Mouse (Mus musculus) lung, postnatal 0 days (tissue): ENCODE measurements at regions not wholly inside any gene's neighbourhood (a gene's known extent, or its start where the extent isn't known, plus 50 kb on each side); places are given as distances from the start of the nearest gene placed in this dataset.

Source experiments
- ATAC-seq: fragments of 200-750 bp; cut with Nextera tagmentation; 2 replicates; pipeline ENCODE4 v1.8.0; 2017; ENCODE audit warnings: moderate library complexity
- DNase-seq: peaks from one replicate; pipeline ENCODE4 v3.0.0-alpha.2; 2016; ENCODE audit warnings: low spot score
- H3K27ac ChIP-seq: fragments of 300-500 bp; sonication (generic); 2 replicates; pipeline ENCODE4 v1.5.1; 2014; ENCODE audit warnings: antibody characterized with exemption, mild to moderate bottlenecking, low read length, mixed read lengths
- H3K27me3 ChIP-seq: fragments of 300-500 bp; sonication (generic); replicated peaks from 2 replicates; pipeline ENCODE4 v1.6.1; 2014; ENCODE audit warnings: low read length, mixed read lengths; ENCODE audit not compliant: insufficient read depth
- H3K36me3 ChIP-seq: fragments of 300-500 bp; sonication (generic); 2 replicates; pipeline ENCODE4 v1.6.1; 2014; ENCODE audit warnings: low read length, mixed read lengths; ENCODE audit not compliant: insufficient read depth
- H3K4me1 ChIP-seq: fragments of 300-500 bp; sonication (generic); 2 replicates; pipeline ENCODE4 v1.6.1; 2014; ENCODE audit warnings: antibody characterized with exemption, low read depth, low read length, mixed read lengths; ENCODE audit not compliant: insufficient read depth
- H3K4me2 ChIP-seq: fragments of 300-500 bp; sonication (generic); replicated peaks from 2 replicates; pipeline ENCODE4 v1.6.1; 2014; ENCODE audit warnings: low read depth, mild to moderate bottlenecking, low read length, moderate library complexity, mixed read lengths
- H3K4me3 ChIP-seq: fragments of 300-500 bp; sonication (generic); 2 replicates; pipeline ENCODE4 v1.5.1; 2014; ENCODE audit warnings: low read depth, low read length
- H3K9ac ChIP-seq: fragments of 300-500 bp; sonication (generic); replicated peaks from 2 replicates; pipeline ENCODE4 v1.6.1; 2014; ENCODE audit warnings: low read depth, mild to moderate bottlenecking
- H3K9me3 ChIP-seq: fragments of 300-500 bp; sonication (generic); 2 replicates; pipeline ENCODE4 v1.6.1; 2016; ENCODE audit warnings: low read length, mixed read lengths
- CTCF ChIP-seq: IDR thresholded peaks from 2 replicates; pipeline ENCODE4 v1.5.1; 2016; ENCODE audit warnings: antibody characterized with exemption, mild to moderate bottlenecking
- EP300 ChIP-seq: IDR thresholded peaks from 2 replicates; pipeline ENCODE4 v1.6.1; 2016; ENCODE audit warnings: antibody characterized with exemption, mild to moderate bottlenecking, control low read depth
- WGBS: fragments of 180-500 bp; shearing (Covaris S2); extraction: QIAGEN DNeasy Blood & Tissue Kit; methylation state at CpG from one replicate; pipeline ENCODE4 v1.1.7; 2014; 5-methylcytosine and 5-hydroxymethylcytosine counted together

- Histone ChIP-seq H3K4me3 (no peak overlapping the region), H3K9ac (no peak overlapping the region), H3K27me3 (no peaks in the 10 kb centered on the region), H3K4me2 (no peak overlapping the region), H3K27ac (no peak overlapping the region), H3K9me3 (no peaks in the 10 kb centered on the region), H3K4me1 (no peaks in the 10 kb centered on the region), H3K36me3 (no peaks in the 10 kb centered on the region)
- TF ChIP-seq EP300, result no peak
- TF ChIP-seq CTCF, result no peak
- DNase-seq (no peak), ATAC-seq (no peak)
- 75% methylated on average over 2 of the region's 2 CpGs for WGBS
These were observed 197.7 kb upstream of the Fam92a start for GRCm38 (mm10) chr4:12369551-12369950.

- Histone ChIP-seq H3K36me3 (no peaks in the 10 kb centered on the region), H3K4me3 (no peak overlapping the region), H3K9ac (no peak overlapping the region), H3K9me3 (no peaks in the 10 kb centered on the region), H3K4me2 (no peak overlapping the region), H3K4me1 (no peaks in the 10 kb centered on the region), H3K27me3 (no peaks in the 10 kb centered on the region), H3K27ac (no peak overlapping the region)
- no peak for ATAC-seq
- DNase-seq, result no peak
- 65% methylated on average over 2 of the region's 2 CpGs for WGBS
- TF ChIP-seq CTCF (no peak), EP300 (no peak)
These were observed 185.3 kb upstream of the Fam92a start for GRCm38 (mm10) chr4:12356992-12357634.

- Histone ChIP-seq H3K9ac (no peak overlapping the region), H3K27me3 (no peaks in the 10 kb centered on the region), H3K36me3 (no peaks in the 10 kb centered on the region), H3K27ac (no peak overlapping the region), H3K4me1 (no peaks in the 10 kb centered on the region), H3K4me2 (no peak overlapping the region), H3K9me3 (no peaks in the 10 kb centered on the region), H3K4me3 (no peak overlapping the region)
- DNase-seq, result no peak
- 68% methylated on average over 3 of the region's 3 CpGs for WGBS
- TF ChIP-seq CTCF (no peak), EP300 (no peak)
- no peak for ATAC-seq
These were observed 181.6 kb upstream of the Fam92a start for GRCm38 (mm10) chr4:12353337-12353856.

- ATAC-seq (no peak), DNase-seq (no peak)
- TF ChIP-seq CTCF, result no peak
- TF ChIP-seq EP300, result no peak
- Histone ChIP-seq H3K9ac (no peak overlapping the region), H3K9me3 (no peaks in the 10 kb centered on the region), H3K4me1 (no peaks in the 10 kb centered on the region), H3K27me3 (no peaks in the 10 kb centered on the region), H3K36me3 (no peaks in the 10 kb centered on the region), H3K27ac (no peak overlapping the region), H3K4me3 (no peak overlapping the region), H3K4me2 (no peak overlapping the region)
- 86% methylated on average over 1 of the region's 1 CpGs for WGBS
These were observed 167.4 kb upstream of the Fam92a start for GRCm38 (mm10) chr4:12339236-12339635.

GRCm38 (mm10) chr4:12334832-12335587 is 163.2 kb upstream of the Fam92a start:
- Histone ChIP-seq H3K9ac (no peak overlapping the region), H3K27ac (no peak overlapping the region), H3K4me3 (no peak overlapping the region), H3K36me3 (no peaks in the 10 kb centered on the region), H3K4me2 (no peak overlapping the region), H3K4me1 (no peaks in the 10 kb centered on the region), H3K27me3 (no peaks in the 10 kb centered on the region), H3K9me3 (no peaks in the 10 kb centered on the region)
- ATAC-seq (no peak), DNase-seq (peak; percentile 4)
- 75% methylated on average over 7 of the region's 7 CpGs for WGBS
- TF ChIP-seq CTCF (no peak), EP300 (no peak)

- Histone ChIP-seq H3K36me3 (no peaks in the 10 kb centered on the region), H3K9ac (no peak overlapping the region), H3K4me2 (no peak overlapping the region), H3K4me1 (no peaks in the 10 kb centered on the region), H3K27ac (no peak overlapping the region), H3K27me3 (no peaks in the 10 kb centered on the region), H3K4me3 (no peak overlapping the region), H3K9me3 (no peaks in the 10 kb centered on the region)
- no peak for ATAC-seq
- TF ChIP-seq EP300 (no peak), CTCF (no peak)
- WGBS, result 38% methylated on average over 9 of the region's 9 CpGs
- peak; percentile 34 for DNase-seq
These were observed 162.6 kb upstream of the Fam92a start for GRCm38 (mm10) chr4:12334429-12334828.
